Comparison of ENCODE assay signal across 23 mouse cellular contexts in genomic region chr2:166642581-166642987, GRCm38 (mm10).
DNase-seq lines count a peak whose midpoint lies in the region; ATAC-seq and TF ChIP-seq lines count a peak whose summit lies in the region.
"Had no signal": no experiment of that assay in that cellular context is flagged by ENCODE, and none has a peak within 500 bp of the region (broad histone marks: within the 10 kb centered on the region; RNA-seq: fewer than 3 reads in every experiment).

No protein-coding gene starts in this region.

- peak; percentile 91 for DNase-seq in heart, adult 11 months
- peak; percentile 75 to 76 for DNase-seq in left cerebral cortex, adult 2 months (ENCODE audit: extremely low spot score in 1 of 2, low spot score in 2 of 2)
- no peak for DNase-seq in left cerebral cortex, postnatal 10 days (ENCODE audit: extremely low spot score in 1 of 2, low spot score in 2 of 2)
- DNase-seq in left cerebral cortex, postnatal 14 days (ENCODE audit: low spot score in 2 of 2): peak; percentile 57 to 61
- DNase-seq in thymus, postnatal 10 days (ENCODE audit: low spot score in 2 of 2): peak; percentile 69 to 73
- no peak for DNase-seq in adrenal gland, postnatal 36 days
- DNase-seq: cerebellum, adult 2 months; cerebellum, postnatal 36 days; gastrocnemius, postnatal 14 days; heart, adult 2 months; kidney, adult 8-10 months; kidney, postnatal 14 days; liver, postnatal 0 days; lung, postnatal 14 days had no signal

- H3K27ac ChIP-seq in heart, embryonic 12.5 days (ENCODE audit: poor library complexity, severe bottlenecking): no peak overlapping the region
- peak overlapping the region; percentile 71 for H3K27ac ChIP-seq in left cerebral cortex, adult 2 months
- no peak overlapping the region for H3K27ac ChIP-seq in forebrain, embryonic 13.5 days
- H3K27ac ChIP-seq: forebrain, embryonic 10.5 days; heart, adult 2 months; heart, embryonic 15.5 days; limb, embryonic 10.5 days; midbrain, embryonic 13.5 days; neural tube, embryonic 12.5 days had no signal

- no peak for ATAC-seq in heart, embryonic 12.5 days (ENCODE audit: insufficient number of reproducible peaks, low FRiP score)
- ATAC-seq in forebrain, embryonic 13.5 days: no peak
- ATAC-seq: activated CD4-positive, CD25-positive, alpha-beta regulatory T cell, adult 4 months; liver, postnatal 0 days; midbrain, embryonic 13.5 days had no signal

- H3K4me3 ChIP-seq in heart, embryonic 12.5 days: no peak overlapping the region
- H3K4me3 ChIP-seq in left cerebral cortex, adult 2 months: no peak overlapping the region
- H3K4me3 ChIP-seq in forebrain, embryonic 13.5 days: no peak overlapping the region
- H3K4me3 ChIP-seq: forebrain, embryonic 10.5 days; heart, adult 2 months; heart, embryonic 15.5 days; limb, embryonic 10.5 days; midbrain, embryonic 13.5 days; neural tube, embryonic 12.5 days had no signal

- peaks cover 20% of the 10 kb centered on the region for H3K4me1 ChIP-seq in heart, embryonic 12.5 days (replicated peaks)
- peaks cover 20% of the 10 kb centered on the region for H3K4me1 ChIP-seq in forebrain, embryonic 13.5 days

- no peak overlapping the region for H3K4me2 ChIP-seq in heart, embryonic 12.5 days
- H3K4me2 ChIP-seq in forebrain, embryonic 13.5 days: no peak overlapping the region
- H3K4me2 ChIP-seq: heart, embryonic 15.5 days; midbrain, embryonic 13.5 days; neural tube, embryonic 12.5 days had no signal

- intact Hi-C loops in left cerebral cortex, adult 2 months (cut with DNase I): loop anchor here (2.0 to 5.0 kb wide), 2 partner anchors 20 to 85 kb away; no protein-coding TSS in a partner anchor
- intact Hi-C loops in left cerebral cortex, postnatal 10 days (cut with DNase I): no loop called here
- intact Hi-C loops in left cerebral cortex, postnatal 14 days (cut with DNase I): no loop called here

- H3K9ac ChIP-seq in heart, embryonic 12.5 days: no peak overlapping the region
- H3K9ac ChIP-seq in forebrain, embryonic 13.5 days: no peak overlapping the region
- H3K9ac ChIP-seq: heart, embryonic 15.5 days; liver, postnatal 0 days; midbrain, embryonic 13.5 days; neural tube, embryonic 12.5 days had no signal

- TF ChIP-seq CTCF in left cerebral cortex, adult 2 months (IDR thresholded peaks at IDR 0.05): no peak

- no peaks in the 10 kb centered on the region for H3K27me3 ChIP-seq in heart, embryonic 12.5 days (replicated peaks)
- H3K27me3 ChIP-seq in forebrain, embryonic 13.5 days: no peaks in the 10 kb centered on the region
- H3K27me3 ChIP-seq: heart, embryonic 15.5 days; midbrain, embryonic 13.5 days; neural tube, embryonic 12.5 days had no signal

- H3K9me3 ChIP-seq in heart, embryonic 12.5 days (replicated peaks): no peaks in the 10 kb centered on the region
- H3K9me3 ChIP-seq in forebrain, embryonic 13.5 days (replicated peaks): no peaks in the 10 kb centered on the region
- H3K9me3 ChIP-seq: heart, embryonic 15.5 days; limb, embryonic 10.5 days; midbrain, embryonic 13.5 days; neural tube, embryonic 12.5 days had no signal

- peaks cover 12% of the 10 kb centered on the region for H3K36me3 ChIP-seq in heart, embryonic 12.5 days
- H3K36me3 ChIP-seq in forebrain, embryonic 13.5 days (ENCODE audit: poor library complexity, severe bottlenecking): peaks cover 29% of the 10 kb centered on the region
- H3K36me3 ChIP-seq: G1E; heart, embryonic 15.5 days had no signal

- WGBS in heart, embryonic 12.5 days: 91% methylated on average over 8 of the region's 8 CpGs
- 90% methylated on average over 8 of the region's 8 CpGs for WGBS in forebrain, embryonic 13.5 days

Comparison
In these comparisons a context has a peak if more than half of its experiments do, and no peak if none do; other contexts are left out.
1. DNase-seq: peak in heart, adult 11 months (single experiment), left cerebral cortex, adult 2 months (2 of 2), left cerebral cortex, postnatal 14 days (2 of 2) and thymus, postnatal 10 days (2 of 2); none in left cerebral cortex, postnatal 10 days (0 of 2) and adrenal gland, postnatal 36 days (0 of 2).